Mouse (Mus musculus): ENCODE measurements around the gene Cbx3.

DNA sequence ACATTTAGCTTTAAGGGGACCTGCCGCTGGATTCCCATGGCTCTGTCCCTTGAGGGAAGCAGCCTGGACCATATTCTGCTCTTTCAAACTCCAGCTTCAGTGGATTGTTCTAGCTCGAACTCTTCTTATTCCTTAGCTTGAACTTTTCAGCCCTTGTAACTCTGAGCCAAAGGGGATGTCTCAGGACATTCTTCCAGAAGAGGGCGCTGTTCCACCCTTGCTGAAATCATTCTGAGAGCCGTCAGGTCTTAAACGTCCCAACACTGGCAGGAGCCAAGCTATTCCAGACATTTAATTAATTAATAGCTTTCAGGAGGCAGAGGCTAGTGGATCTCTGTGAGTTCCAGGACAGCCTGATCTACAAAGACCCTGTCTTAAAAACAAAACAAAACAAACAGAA, 39.9 kb downstream of the Cbx3 start:
- TF ChIP-seq CTCF (IDR thresholded peaks at IDR 0.05; ENCODE audit: borderline replicate concordance, control insufficient read depth, extremely low read depth, insufficient read depth, low read length, poor library complexity) (no peak), POLR2A (IDR thresholded peaks at IDR 0.05; ENCODE audit: control insufficient read depth, extremely low read depth, insufficient read depth, low read length, poor library complexity) (no peak)

Data from thymus, adult 2 months (tissue).